ENCODE assay signal across 18 mouse cellular contexts in the genomic region with DNA sequence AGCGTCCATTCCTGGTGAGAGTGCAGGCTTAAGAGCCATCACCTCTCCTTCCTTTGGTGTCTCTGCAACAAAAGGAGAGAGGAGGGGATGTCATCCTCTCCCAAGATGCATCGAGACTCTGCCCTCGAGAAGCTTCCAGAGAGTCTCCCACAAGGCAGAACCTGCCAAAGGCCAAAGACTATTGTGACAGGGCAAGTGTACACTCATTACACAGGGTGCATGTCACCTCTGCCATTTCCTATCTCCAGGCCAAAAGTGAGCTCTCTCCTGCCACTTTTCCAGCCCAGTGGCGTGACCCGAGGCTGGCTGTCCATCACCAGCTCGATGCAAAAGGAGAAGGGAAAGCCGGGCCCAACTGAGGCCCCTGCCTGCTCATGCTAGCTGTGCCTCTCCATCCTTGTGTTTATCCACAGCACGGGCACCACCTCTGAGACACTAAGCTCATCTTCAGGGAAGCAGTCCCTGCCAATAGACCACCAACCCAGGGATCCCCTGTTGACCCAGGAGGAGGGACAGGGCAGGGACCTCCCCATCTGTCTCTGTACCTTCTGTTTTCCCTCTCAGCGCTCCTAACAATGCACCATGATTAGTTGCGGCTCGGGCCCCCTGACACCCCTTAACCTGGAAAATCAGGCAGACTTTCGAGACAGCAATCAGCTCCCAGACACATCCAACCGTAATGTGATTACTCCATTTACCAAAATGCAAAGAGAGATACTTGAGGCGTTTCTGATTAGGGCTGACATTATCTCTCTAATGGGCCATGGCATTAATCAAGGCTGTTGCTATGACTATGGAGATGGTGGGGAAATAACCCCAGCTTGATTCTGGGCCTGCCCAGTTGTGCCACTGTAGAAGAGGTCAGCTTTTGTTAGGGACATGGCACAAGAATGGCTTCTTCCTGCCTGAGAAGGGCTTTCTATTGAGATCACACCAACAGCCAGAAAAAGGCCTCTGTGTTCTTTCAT.
A peak's percentile ranks its signal among the peaks of the same experiment; 100 is the strongest.
DNase-seq lines count a peak whose midpoint lies in the region; ATAC-seq lines count a peak whose summit lies in the region.
"Had no signal": no experiment of that assay in that cellular context is flagged by ENCODE, and none has a peak within 500 bp of the region (broad histone marks: within the 10 kb centered on the region; RNA-seq: fewer than 3 reads in every experiment).

No protein-coding gene starts in this region.

- 50% methylated on average over 14 of the region's 14 CpGs for WGBS in hindbrain, embryonic 10.5 days
- WGBS in hindbrain, embryonic 14.5 days: 29% methylated on average over 14 of the region's 14 CpGs
- WGBS in hindbrain, embryonic 13.5 days: 29% methylated on average over 14 of the region's 14 CpGs
- 43% methylated on average over 14 of the region's 14 CpGs for WGBS in neural tube, embryonic 14.5 days
- WGBS in kidney, embryonic 16.5 days: 66% methylated on average over 14 of the region's 14 CpGs

- H3K4me1 ChIP-seq in hindbrain, embryonic 10.5 days (replicated peaks): peaks cover 30% of the 10 kb centered on the region
- peaks cover 9% of the 10 kb centered on the region for H3K4me1 ChIP-seq in hindbrain, embryonic 14.5 days (replicated peaks; ENCODE audit: control insufficient read depth, insufficient read depth, low read length)
- H3K4me1 ChIP-seq in hindbrain, embryonic 13.5 days (replicated peaks): peaks cover 27% of the 10 kb centered on the region
- no peaks in the 10 kb centered on the region for H3K4me1 ChIP-seq in neural tube, embryonic 14.5 days (ENCODE audit: control insufficient read depth, insufficient read depth, low read length)
- no peaks in the 10 kb centered on the region for H3K4me1 ChIP-seq in kidney, embryonic 16.5 days (ENCODE audit: insufficient read depth, low read length)
- H3K4me1 ChIP-seq: embryonic facial prominence, embryonic 15.5 days; liver, embryonic 15.5 days had no signal

- no peak overlapping the region for H3K4me2 ChIP-seq in hindbrain, embryonic 14.5 days (replicated peaks)
- H3K4me2 ChIP-seq in hindbrain, embryonic 13.5 days: no peak overlapping the region
- no peak overlapping the region for H3K4me2 ChIP-seq in neural tube, embryonic 14.5 days (ENCODE audit: low read depth, low read length)
- no peak overlapping the region for H3K4me2 ChIP-seq in kidney, embryonic 16.5 days (replicated peaks; ENCODE audit: low read depth, low read length)
- H3K4me2 ChIP-seq: embryonic facial prominence, embryonic 15.5 days; liver, embryonic 15.5 days had no signal

- ATAC-seq in hindbrain, embryonic 14.5 days (ENCODE audit: low FRiP score): no peak
- peak; percentile 50; the same call in 1 of the 2 replicates for ATAC-seq in hindbrain, embryonic 13.5 days (ENCODE audit: low FRiP score)
- peak; percentile 49; the same call in 1 of the 2 replicates for ATAC-seq in neural tube, embryonic 14.5 days (ENCODE audit: low read depth)
- ATAC-seq in kidney, embryonic 16.5 days (ENCODE audit: low FRiP score, low TSS enrichment): no peak
- ATAC-seq: intestine, postnatal 0 days had no signal

- H3K9me3 ChIP-seq in hindbrain, embryonic 10.5 days: no peaks in the 10 kb centered on the region
- no peaks in the 10 kb centered on the region for H3K9me3 ChIP-seq in hindbrain, embryonic 14.5 days (ENCODE audit: control insufficient read depth, low read length)
- no peaks in the 10 kb centered on the region for H3K9me3 ChIP-seq in hindbrain, embryonic 13.5 days
- no peaks in the 10 kb centered on the region for H3K9me3 ChIP-seq in neural tube, embryonic 14.5 days (ENCODE audit: control insufficient read depth, low read length)
- H3K9me3 ChIP-seq in kidney, embryonic 16.5 days (ENCODE audit: low read length): no peaks in the 10 kb centered on the region
- H3K9me3 ChIP-seq: embryonic facial prominence, embryonic 15.5 days; heart, embryonic 10.5 days; liver, embryonic 15.5 days had no signal

- no peak overlapping the region for H3K4me3 ChIP-seq in hindbrain, embryonic 10.5 days
- no peak overlapping the region for H3K4me3 ChIP-seq in hindbrain, embryonic 14.5 days (replicated peaks; ENCODE audit: low read length)
- H3K4me3 ChIP-seq in hindbrain, embryonic 13.5 days: no peak overlapping the region
- no peak overlapping the region for H3K4me3 ChIP-seq in neural tube, embryonic 14.5 days (ENCODE audit: low read depth, low read length)
- no peak overlapping the region for H3K4me3 ChIP-seq in kidney, embryonic 16.5 days (ENCODE audit: low read length)
- H3K4me3 ChIP-seq: embryonic facial prominence, embryonic 15.5 days; heart, embryonic 10.5 days; liver, embryonic 15.5 days had no signal

- H3K36me3 ChIP-seq in hindbrain, embryonic 10.5 days: no peaks in the 10 kb centered on the region
- no peaks in the 10 kb centered on the region for H3K36me3 ChIP-seq in hindbrain, embryonic 14.5 days (replicated peaks; ENCODE audit: control insufficient read depth, insufficient read depth)
- H3K36me3 ChIP-seq in hindbrain, embryonic 13.5 days: no peaks in the 10 kb centered on the region
- no peaks in the 10 kb centered on the region for H3K36me3 ChIP-seq in neural tube, embryonic 14.5 days (ENCODE audit: control insufficient read depth, insufficient read depth, low read length)
- no peaks in the 10 kb centered on the region for H3K36me3 ChIP-seq in kidney, embryonic 16.5 days (ENCODE audit: insufficient read depth, low read length)
- H3K36me3 ChIP-seq: embryonic facial prominence, embryonic 15.5 days; heart, embryonic 10.5 days; liver, embryonic 15.5 days had no signal

- peak; percentile 31 for DNase-seq in hindbrain, embryonic 10.5 days (ENCODE audit: low spot score)
- no peak for DNase-seq in hindbrain, embryonic 14.5 days (ENCODE audit: low spot score)
- peak; percentile 16 for DNase-seq in embryo, embryonic 10 days (ENCODE audit: low spot score)
- no peak for DNase-seq in cerebellum, adult 9-10 months
- DNase-seq in layer of hippocampus, postnatal 25 days (ENCODE audit: extremely low spot score in 1 of 2, low spot score in 1 of 2): no peak
- DNase-seq: B cell, adult 2 months; gastrocnemius, postnatal 14 days; kidney, postnatal 36 days; lung, postnatal 14 days; right cerebral cortex, postnatal 25 days; thymus, postnatal 36 days had no signal

- peak overlapping the region; percentile 42 for H3K27ac ChIP-seq in hindbrain, embryonic 10.5 days
- H3K27ac ChIP-seq in hindbrain, embryonic 14.5 days: no peak overlapping the region
- H3K27ac ChIP-seq in hindbrain, embryonic 13.5 days: peak overlapping the region; percentile 69; the same call in 1 of the 2 replicates
- no peak overlapping the region for H3K27ac ChIP-seq in neural tube, embryonic 14.5 days (ENCODE audit: low read depth, low read length)
- no peak overlapping the region for H3K27ac ChIP-seq in kidney, embryonic 16.5 days (ENCODE audit: low read length)
- H3K27ac ChIP-seq: embryonic facial prominence, embryonic 15.5 days; heart, embryonic 10.5 days; liver, embryonic 15.5 days had no signal

- 0 out of 2 replicates have a peak, but pooled peaks cover 5% of the 10 kb centered on the region for H3K27me3 ChIP-seq in hindbrain, embryonic 10.5 days (ENCODE audit: insufficient read depth, poor library complexity, severe bottlenecking)
- no peaks in the 10 kb centered on the region for H3K27me3 ChIP-seq in hindbrain, embryonic 14.5 days (ENCODE audit: control insufficient read depth, insufficient read depth, low read length)
- 0 out of 2 replicates have a peak, but pooled peaks cover 16% of the 10 kb centered on the region for H3K27me3 ChIP-seq in hindbrain, embryonic 13.5 days
- H3K27me3 ChIP-seq in neural tube, embryonic 14.5 days (ENCODE audit: control insufficient read depth, insufficient read depth, low read length): no peaks in the 10 kb centered on the region
- no peaks in the 10 kb centered on the region for H3K27me3 ChIP-seq in kidney, embryonic 16.5 days (ENCODE audit: insufficient read depth, low read length)
- H3K27me3 ChIP-seq: embryonic facial prominence, embryonic 15.5 days; liver, embryonic 15.5 days had no signal

- no peak overlapping the region for H3K9ac ChIP-seq in hindbrain, embryonic 14.5 days
- H3K9ac ChIP-seq in hindbrain, embryonic 13.5 days: no peak overlapping the region
- H3K9ac ChIP-seq in neural tube, embryonic 14.5 days (replicated peaks; ENCODE audit: low read depth, low read length): no peak overlapping the region
- H3K9ac ChIP-seq in kidney, embryonic 16.5 days (replicated peaks; ENCODE audit: low read length): no peak overlapping the region
- H3K9ac ChIP-seq: embryonic facial prominence, embryonic 15.5 days; liver, embryonic 15.5 days had no signal

Comparison
In these comparisons a context has a peak if more than half of its experiments do, and no peak if none do; other contexts are left out.
1. DNase-seq: peak in hindbrain, embryonic 10.5 days (single experiment) and embryo, embryonic 10 days (single experiment); none in hindbrain, embryonic 14.5 days (single experiment), cerebellum, adult 9-10 months (single experiment) and layer of hippocampus, postnatal 25 days (0 of 2).
2. H3K27ac ChIP-seq: peak in hindbrain, embryonic 10.5 days (single experiment) and hindbrain, embryonic 13.5 days (single experiment); none in hindbrain, embryonic 14.5 days (single experiment), neural tube, embryonic 14.5 days (single experiment) and kidney, embryonic 16.5 days (single experiment).
3. ATAC-seq: peak in hindbrain, embryonic 13.5 days (single experiment) and neural tube, embryonic 14.5 days (single experiment); none in hindbrain, embryonic 14.5 days (single experiment) and kidney, embryonic 16.5 days (single experiment).